Mouse (Mus musculus) limb, embryonic 12.5 days (tissue): ENCODE data around the gene Apbb2. TPM values are rescaled to one million over a fixed set of nuclear protein-coding genes. Genes with fewer than 3 reads are reported as not detected.

ENCODE experiments used
- ATAC-seq: fragments of 200-750 bp; cut with Nextera tagmentation; 2 replicates; pipeline ENCODE4 v1.8.0; 2017; ENCODE audit warnings: low read depth, moderate TSS enrichment; ENCODE audit not compliant: insufficient number of reproducible peaks, insufficient read depth, low FRiP score, low TSS enrichment
- H3K27ac ChIP-seq: fragments of 300-500 bp; sonication (generic); 2 replicates; pipeline ENCODE4 v1.5.1; 2016; ENCODE audit warnings: mild to moderate bottlenecking, moderate library complexity
- H3K27me3 ChIP-seq: fragments of 300-500 bp; sonication (generic); 2 replicates; pipeline ENCODE4 v1.6.1; 2016; ENCODE audit warnings: mild to moderate bottlenecking, moderate library complexity
- H3K36me3 ChIP-seq: fragments of 300-500 bp; sonication (generic); 2 replicates; pipeline ENCODE4 v1.6.1; 2016; ENCODE audit warnings: mild to moderate bottlenecking, moderate library complexity
- H3K4me1 ChIP-seq: fragments of 300-500 bp; sonication (generic); replicated peaks from 2 replicates; pipeline ENCODE4 v1.6.1; 2016
- H3K4me2 ChIP-seq: fragments of 300-500 bp; sonication (generic); 2 replicates; pipeline ENCODE4 v1.6.1; 2016; ENCODE audit warnings: mild to moderate bottlenecking, moderate library complexity
- H3K4me3 ChIP-seq: fragments of 300-500 bp; sonication (generic); replicated peaks from 2 replicates; pipeline ENCODE4 v1.5.1; 2016; ENCODE audit warnings: mild to moderate bottlenecking
- H3K9ac ChIP-seq: fragments of 300-500 bp; sonication (generic); replicated peaks from 2 replicates; pipeline ENCODE4 v1.6.1; 2016; ENCODE audit warnings: mild to moderate bottlenecking, moderate library complexity
- H3K9me3 ChIP-seq: fragments of 300-500 bp; sonication (generic); 2 replicates; pipeline ENCODE4 v1.6.1; 2016; ENCODE audit warnings: mild to moderate bottlenecking, moderate library complexity
- WGBS: fragments of 180-500 bp; shearing (Covaris S2); methylation state at CpG from one replicate; pipeline ENCODE4 v1.1.7; 2016; 5-methylcytosine and 5-hydroxymethylcytosine counted together
- polyA plus RNA-seq: library from polyadenylated mRNA; unstranded; fragments of >200 nt; fragmentation: Nextera tagmentation; extraction: Ambion mirVana; gene quantifications from 2 replicates; pipeline ENCODE4 v1.2.1, GENCODE M21; 2016

Apbb2 gene
- polyA plus RNA-seq, 1 experiment from 2014 or later: 48.6 TPM

DNA sequence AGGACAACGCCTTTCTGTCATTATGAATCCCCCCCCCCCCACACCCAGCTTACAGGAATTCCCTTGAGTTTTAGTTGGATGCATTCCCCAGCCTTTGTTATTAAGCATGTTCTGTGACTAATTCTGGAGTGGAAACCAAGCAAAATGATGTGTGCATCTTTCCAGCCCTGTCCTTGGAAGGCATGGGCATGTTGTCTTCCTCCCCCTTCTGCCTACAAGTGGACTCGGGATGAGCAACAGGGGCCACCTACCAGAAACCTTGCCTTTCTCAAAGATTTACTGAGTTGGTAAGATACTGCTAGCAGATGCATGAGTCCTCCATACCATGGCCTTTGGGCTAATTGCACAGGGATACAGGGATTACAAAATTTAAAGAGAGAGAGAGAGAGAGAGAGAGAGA is 359.6 kb downstream of the Apbb2 start:
- no peaks in the 10 kb centered on the region for H3K9me3 ChIP-seq
- no peak overlapping the region for H3K4me2 ChIP-seq
- no peaks in the 10 kb centered on the region for H3K36me3 ChIP-seq
- H3K27me3 ChIP-seq: peaks cover 9% of the 10 kb centered on the region
- H3K27ac ChIP-seq: no peak overlapping the region
- no peak overlapping the region for H3K9ac ChIP-seq
- ATAC-seq: no peak
- WGBS: 71% methylated on average over 2 of the region's 2 CpGs
- H3K4me3 ChIP-seq: no peak overlapping the region
- no peaks in the 10 kb centered on the region for H3K4me1 ChIP-seq

DNA sequence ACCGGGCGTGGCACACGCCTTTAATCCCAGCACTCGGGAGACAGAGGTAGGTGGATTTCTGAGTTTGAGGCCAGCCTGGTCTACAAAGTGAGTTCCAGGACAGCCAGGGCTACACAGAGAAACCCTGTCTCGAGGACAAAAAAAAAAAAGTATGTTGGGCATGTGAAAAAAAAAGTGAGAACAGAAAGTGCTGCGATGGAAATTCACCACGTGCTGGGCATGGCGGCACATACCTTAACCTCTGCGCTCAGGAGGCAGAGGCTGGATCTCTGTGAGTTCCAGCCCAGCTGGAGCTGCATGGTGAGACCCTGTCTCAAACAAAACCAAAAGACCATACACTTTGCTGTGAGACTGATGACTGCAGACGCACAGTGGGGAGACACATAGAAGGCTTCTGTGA is 363.5 kb downstream of the Apbb2 start:
- Histone ChIP-seq H3K36me3 (no peaks in the 10 kb centered on the region), H3K9me3 (no peaks in the 10 kb centered on the region), H3K4me3 (no peak overlapping the region), H3K4me1 (no peaks in the 10 kb centered on the region), H3K9ac (no peak overlapping the region), H3K4me2 (no peak overlapping the region), H3K27me3 (peaks cover 4% of the 10 kb centered on the region; the same call in 1 of the 2 replicates), H3K27ac (no peak overlapping the region)
- ATAC-seq: no peak
- 89% methylated on average over 10 of the region's 10 CpGs for WGBS

- Histone ChIP-seq H3K9me3 (no peaks in the 10 kb centered on the region), H3K9ac (no peak overlapping the region), H3K4me3 (no peak overlapping the region), H3K27ac (no peak overlapping the region), H3K4me1 (no peaks in the 10 kb centered on the region), H3K27me3 (no peaks in the 10 kb centered on the region), H3K36me3 (no peaks in the 10 kb centered on the region), H3K4me2 (no peak overlapping the region)
- no peak for ATAC-seq
- 69% methylated on average over 5 of the region's 5 CpGs for WGBS
Measured at GRCm38 (mm10) chr5:66253219-66253618, 365.4 kb downstream of the Apbb2 start.

Other genes with a start within 250 kb of the Apbb2 start
- gene Uchl1, start 57.3 kb upstream of the Apbb2 start, polyA plus RNA-seq: 57.6 and 65.6 TPM in 2 replicates
- gene Limch1, start 127.0 kb upstream of the Apbb2 start, polyA plus RNA-seq: 48.1 and 58.1 TPM in 2 replicates